Mouse (Mus musculus) heart, postnatal 0 days (tissue): ENCODE results near the gene Fmnl2.
A peak's percentile ranks its signal among the peaks of the same experiment; 100 is the strongest.

Source experiments
- CTCF ChIP-seq: IDR thresholded peaks from 2 replicates; pipeline ENCODE4 v1.5.1; 2016; ENCODE audit warnings: antibody characterized with exemption, control low read depth, low read depth
- EP300 ChIP-seq: IDR thresholded peaks from 2 replicates; pipeline ENCODE4 v1.6.1; 2016; ENCODE audit warnings: antibody characterized with exemption, low read depth

DNA sequence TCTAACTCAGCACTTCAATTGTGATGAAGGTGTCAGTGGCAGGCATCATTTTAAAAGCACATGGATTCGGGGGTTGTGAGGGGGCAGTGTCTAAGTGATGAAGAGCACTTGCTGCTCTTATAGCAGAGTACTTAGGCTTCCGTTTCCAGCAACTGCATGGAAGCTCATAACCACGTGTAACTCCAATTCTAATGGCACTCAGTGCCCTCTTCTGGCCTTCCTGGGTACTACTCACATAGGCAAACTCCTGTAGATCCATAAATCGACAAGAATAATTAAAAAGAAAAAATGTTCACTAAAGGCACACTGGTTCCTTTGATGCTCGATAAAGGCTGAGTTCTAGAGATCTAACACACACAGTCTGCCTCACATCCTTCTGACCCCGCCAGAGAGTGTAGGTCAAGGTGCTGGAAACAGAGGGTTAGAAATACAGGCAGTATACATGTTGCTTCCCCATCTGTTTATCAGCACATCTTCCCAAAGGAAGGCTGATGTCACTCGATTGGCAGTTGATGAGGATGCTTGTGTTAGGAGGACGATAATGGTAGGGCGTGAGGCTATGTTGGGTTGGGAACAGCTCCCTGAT is 228.1 kb downstream of the Fmnl2 start:
- TF ChIP-seq CTCF (peak; percentile 65), EP300 (no peak)
